Mouse (Mus musculus) liver, adult 2 months (tissue): ENCODE measurements at regions not wholly inside any gene's neighbourhood (a gene's known extent, or its start where the extent isn't known, plus 50 kb on each side); places are given as distances from the start of the nearest gene placed in this dataset.

Source experiments
- CTCF ChIP-seq: fragments of 200-500 bp; IDR thresholded peaks from 2 replicates; pipeline ENCODE4 v1.5.1; 2011; ENCODE audit warnings: low read depth, low read length, control low read depth
- POLR2A ChIP-seq: fragments of 200-500 bp; IDR thresholded peaks from 2 replicates; pipeline ENCODE4 v1.6.1; 2011; ENCODE audit warnings: low read length, control low read depth; ENCODE audit not compliant: insufficient read depth; ENCODE audit errors: extremely low read depth

DNA sequence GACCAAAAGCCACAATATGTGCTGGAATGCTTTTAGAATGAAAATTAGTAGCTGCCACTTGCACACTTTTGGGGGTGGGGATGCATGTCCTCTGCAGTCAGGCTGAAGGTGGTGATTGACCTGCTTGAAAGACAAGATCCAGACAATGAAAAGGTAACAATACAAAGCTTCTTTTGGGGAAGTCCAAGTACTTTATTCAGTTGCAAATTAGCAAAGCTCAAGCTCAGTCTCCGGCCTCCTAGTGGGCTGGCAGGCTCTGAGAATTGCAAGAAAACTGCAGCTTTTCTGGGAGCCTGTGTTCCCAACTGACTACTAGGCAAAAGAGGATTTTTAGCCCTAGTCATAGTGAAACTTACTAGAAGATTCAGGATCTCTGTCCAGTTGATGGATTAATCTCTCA, 2464.8 kb upstream of the Cdh20 start:
- TF ChIP-seq CTCF (no peak), POLR2A (no peak)
